Mouse (Mus musculus) naive thymus-derived CD4-positive, alpha-beta T cell, adult 2 months (primary cell): ENCODE results near the gene Nphs1.
"Not testable (repeated sequence)": the region's sequence is repeated elsewhere in the genome, so short reads cannot be mapped to it uniquely, and the experiment has no call there.

Experiments
- DNase-seq: peaks from one replicate; pipeline ENCODE4 v3.0.0-alpha.2; 2011; ENCODE audit warnings: low read depth

The Nphs1 gene

DNA sequence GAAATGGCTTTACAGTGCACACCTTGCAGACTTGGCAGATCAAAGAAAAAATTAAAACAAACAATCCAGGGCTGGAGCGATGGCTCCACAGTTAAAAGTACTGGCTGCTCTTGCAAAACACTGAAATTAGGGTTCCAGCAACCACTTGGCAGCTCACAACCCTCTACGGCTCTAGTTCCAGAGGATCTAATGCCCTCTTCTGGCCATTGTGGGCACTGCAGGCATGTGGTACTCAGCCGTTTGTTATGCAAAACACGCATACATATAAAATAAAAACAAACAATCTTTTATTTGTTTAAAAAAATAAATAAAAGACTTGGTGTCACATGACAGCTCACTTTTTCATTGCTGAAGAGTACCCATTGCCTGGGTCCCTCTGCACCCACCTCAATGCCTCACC, 34.6 kb downstream of the Nphs1 start:
- DNase-seq: peak; percentile 84

DNA sequence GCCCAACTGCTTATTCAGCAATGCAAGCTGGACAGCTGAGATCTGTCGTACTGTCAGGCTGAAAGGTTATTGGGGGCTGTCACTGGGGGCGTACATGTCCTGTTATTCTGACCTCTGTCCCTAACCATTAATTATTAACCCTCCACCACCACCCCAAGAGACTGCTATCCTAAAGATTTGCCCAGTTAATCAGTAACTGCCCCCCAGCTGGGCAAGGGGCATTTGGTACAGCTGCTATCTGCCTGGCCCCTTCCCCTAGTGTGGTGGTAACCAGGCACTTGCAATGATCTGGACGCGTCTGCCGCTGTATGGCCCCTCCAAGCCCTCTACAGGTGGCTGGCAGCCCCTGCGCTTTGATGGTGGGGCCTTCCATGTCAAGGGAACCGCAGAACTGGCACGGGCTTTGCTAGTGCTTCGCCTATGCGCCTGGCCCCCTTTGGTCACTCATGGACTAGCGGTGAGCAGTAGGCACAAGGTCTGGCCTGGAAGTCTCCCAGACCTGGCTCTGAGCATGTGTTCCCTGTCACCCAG, 35.4 kb downstream of the Nphs1 start, which contains the start of gene Prodh2:
Gene Prodh2 (plus strand): TSS at position 222 of the 531 bp plus-strand sequence.
- no peak for DNase-seq

DNA sequence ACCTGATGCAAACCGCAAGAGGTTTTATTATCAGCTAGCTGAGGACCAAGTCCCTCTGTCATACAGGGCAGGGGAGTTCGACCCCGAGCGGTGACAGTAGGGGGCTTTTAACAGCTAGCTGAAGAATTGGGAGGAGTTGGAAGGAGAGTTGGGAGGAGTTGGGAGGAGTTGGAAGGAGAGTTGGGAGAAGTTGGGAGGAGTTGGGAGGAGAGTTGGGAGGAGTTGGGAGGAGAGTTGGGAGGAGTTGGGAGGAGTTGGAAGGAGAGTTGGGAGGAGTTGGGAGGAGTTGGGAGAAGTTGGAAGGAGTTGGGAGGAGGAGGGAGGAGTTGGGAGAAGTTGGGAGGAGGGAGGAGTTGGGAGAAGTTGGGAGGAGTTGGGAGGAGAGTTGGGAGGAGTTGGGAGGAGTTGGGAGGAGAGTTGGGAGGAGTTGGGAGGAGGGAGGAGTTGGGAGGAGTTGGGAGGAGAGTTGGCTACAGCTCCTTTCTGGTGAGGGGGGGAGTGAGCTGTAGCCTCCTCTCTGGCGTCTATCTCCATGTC, 37.5 kb downstream of the Nphs1 start:
- DNase-seq: not testable (repeated sequence)

DNA sequence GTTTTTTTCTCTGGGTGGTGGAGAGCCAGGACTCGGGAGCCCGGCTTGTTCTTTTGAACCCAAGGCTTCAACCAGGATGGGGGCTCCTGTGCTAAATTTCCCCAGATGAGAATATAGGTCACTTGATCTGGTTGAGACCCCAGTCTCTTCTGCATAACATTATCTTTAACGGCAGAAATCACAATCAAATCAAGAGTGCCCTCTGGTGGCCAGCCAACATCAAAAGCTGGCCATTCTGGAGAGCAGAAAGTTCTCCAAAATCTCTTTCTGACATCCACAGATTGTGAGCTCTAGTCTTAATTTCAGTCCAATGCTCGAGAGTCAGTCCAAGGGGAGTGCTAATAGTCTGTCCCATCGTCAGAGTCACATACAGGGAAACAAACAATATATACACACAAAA, 43.0 kb downstream of the Nphs1 start:
- not testable (repeated sequence) for DNase-seq

DNA sequence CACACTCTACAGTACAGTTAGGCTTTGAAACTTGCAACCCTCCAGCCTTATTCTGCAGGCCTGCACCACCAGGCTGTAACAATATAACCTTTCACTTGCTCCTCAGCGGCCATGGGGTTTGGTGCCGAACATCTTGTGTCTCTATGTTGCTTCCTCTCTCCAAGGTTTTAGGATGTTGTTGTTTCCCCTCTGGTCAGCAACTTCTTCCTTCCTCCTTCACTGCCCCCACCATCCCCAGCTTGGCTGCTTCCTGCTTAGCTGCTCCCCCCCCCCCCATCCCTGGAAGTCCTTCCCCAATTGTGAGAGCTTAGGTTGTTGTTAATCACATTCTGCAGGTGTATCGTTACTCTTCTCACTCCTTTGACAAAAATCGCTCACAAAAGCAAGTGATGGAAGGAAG, 49.9 kb downstream of the Nphs1 start:
- no peak for DNase-seq

DNA sequence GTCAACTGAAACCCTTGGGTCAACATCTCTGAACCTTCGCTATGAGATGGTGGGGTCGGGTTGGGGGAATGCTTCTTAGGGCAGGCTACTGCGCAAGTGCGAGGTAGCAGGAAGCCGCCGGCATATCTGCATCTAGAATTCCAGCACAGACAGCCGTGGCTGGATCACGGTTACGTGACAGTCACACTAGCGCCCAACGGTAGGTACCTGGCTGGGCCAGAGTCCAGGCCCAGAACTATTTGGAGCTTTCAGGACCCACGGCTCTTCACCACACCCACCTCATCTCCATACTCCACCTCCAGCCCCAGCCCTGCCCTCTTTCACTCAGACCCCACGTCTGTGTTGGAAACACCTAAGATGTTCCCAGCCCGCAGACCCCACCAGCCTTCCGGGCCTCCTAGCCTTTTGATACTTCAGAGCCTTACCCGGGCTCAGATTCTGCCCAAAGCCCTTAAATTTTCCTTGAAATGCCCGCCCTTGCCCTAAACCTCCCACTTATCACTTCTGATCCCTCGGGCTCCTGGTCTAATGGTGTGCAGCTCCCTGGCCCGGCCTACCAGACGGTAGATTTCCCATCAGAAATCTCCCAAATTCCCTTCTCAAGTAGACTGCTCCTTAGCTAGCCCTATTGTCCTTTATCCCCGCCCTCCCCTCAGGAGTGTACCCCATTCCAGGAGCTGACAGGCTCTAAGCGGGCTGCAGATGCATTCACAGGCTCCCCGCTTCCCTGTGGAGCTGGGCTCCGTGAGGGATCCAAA, 57.1 kb downstream of the Nphs1 start:
- DNase-seq: no peak

DNA sequence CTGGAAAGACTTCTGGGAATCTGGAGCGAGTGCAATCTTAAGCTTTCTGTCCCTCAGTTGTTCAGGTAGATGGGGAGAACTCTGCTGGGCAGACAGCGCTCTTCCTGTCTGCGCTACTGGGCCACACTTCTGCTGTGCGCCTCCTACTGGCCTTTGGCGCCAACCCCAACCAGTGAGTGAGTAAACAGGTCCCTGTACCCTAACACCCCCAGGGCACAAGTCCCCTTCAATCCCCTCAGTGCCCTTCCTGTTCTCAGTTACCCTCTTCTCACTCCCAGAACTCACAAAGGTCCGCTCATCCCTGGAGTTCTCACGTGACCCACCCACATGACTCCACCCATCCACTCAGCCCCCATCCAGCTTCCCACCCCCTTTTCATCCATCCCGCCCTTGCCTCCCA, 60.2 kb downstream of the Nphs1 start:
- no peak for DNase-seq

DNA sequence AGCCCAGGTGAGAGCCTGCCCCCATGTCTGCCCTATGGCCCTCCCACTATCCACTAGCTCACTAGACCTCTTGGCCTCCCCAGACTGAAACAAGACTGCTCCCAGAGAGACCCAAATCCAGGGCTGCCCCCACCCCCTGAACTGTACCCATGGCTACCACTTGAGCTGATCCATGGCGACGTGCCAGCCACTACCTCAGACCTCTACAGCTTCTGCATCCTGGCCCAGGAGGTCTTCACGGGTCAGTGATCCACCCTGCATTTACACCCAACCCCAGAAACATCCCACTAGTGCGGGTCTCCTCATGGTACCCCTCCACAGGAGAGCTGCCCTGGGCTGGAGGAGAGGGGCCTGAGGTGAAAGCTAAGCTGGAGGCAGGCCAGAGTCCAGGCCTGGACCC, 62.3 kb downstream of the Nphs1 start:
- DNase-seq: no peak

DNA sequence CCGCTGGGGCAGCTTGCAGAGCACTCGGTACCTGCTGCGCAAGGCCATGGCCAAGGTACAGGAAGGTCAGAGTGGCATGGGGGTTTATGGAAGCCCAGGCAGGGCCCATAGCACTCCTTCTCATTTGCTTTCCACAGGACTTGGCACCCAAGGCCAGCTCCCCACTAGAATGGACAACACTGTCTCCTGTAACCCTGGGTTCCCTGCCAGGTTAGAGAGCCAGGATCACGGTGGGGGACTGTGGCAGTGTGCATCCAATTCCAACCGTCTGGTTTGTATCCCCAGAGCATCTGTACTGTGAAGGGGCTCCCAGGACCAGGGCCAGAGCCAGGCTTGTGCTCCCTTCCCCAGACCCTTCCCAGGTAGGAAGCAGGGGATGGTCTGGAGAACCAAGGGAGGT, 62.7 kb downstream of the Nphs1 start:
- no peak for DNase-seq

DNA sequence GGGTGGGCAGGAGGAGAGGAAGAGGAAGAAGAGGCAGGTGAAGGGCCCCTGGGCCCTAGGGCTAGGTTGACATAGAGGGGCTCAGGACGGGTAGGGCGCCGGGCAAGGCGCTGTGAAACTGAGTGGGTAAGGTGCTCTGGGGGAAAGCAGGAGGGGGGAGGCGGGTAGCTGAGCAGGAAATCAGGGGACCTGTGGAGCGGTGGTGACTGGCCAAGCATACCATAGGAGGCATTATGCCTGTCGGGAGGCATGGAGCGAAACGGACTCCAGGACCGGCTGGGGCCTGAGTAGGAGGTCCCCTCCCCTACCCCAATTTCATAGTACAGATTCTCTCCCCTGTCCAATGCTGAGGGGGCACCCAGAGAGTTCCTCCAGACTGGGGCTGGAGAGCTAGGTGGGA, 64.8 kb downstream of the Nphs1 start:
- no peak for DNase-seq

DNA sequence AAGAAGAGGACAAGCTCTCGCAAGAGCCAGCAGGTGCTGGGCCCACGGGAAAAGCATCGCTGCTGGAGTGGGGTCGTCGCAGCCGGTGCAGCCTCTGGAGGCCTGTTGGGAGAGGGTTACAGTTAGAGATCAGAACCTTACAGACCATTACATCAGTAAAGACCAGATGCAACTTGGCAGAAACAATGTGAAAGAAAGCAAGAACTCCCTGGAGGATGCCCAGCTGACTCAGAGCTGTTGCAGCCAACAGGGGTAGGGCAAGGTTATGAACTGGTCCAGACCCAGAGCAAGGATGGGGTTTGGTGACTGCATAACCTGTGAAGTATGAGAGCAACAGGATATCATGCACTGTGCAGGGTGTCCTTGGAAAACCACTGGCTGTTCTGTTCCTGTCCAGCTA, 66.4 kb downstream of the Nphs1 start:
- no peak for DNase-seq

DNA sequence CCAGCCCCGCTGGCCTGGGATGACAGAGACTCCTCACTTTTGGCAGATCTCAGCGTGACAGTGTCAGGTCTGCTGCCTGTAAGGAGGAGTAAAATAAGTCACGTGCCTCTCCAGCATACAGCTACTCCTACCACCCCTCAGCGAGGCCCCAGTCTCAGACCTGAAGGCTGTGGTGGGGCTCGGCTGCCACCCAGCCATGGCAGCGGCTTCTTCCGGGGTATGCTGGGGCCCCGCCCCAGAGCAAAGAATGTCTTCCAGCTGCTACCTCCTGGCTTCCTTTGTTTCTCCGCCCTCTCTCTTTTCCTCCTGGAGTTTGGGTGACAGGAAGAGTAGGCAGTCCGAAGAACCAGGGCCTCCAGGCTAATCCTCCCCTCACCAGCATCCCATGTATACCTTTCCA, 67.8 kb downstream of the Nphs1 start:
- no peak for DNase-seq

DNA sequence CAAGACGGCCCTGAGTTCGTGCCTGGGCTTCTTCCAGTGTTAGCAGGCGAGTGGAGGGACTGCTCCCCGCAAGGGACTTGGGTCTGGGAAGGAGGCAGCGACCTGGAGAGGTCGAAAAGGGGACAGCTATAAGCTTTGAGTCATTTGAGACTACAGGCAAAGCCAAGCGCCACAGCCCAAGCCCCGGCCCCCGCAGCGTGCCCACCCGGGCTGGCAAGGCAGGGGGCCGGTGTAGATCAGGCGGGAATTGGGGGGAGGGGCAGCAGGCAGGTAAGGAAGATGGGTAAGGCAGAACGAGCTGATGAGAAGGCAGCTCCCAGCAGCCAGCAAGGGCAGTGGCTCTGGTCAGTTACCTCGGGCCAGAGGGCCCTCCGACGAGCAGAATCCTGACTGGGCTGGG, 68.3 kb downstream of the Nphs1 start:
- no peak for DNase-seq

DNA sequence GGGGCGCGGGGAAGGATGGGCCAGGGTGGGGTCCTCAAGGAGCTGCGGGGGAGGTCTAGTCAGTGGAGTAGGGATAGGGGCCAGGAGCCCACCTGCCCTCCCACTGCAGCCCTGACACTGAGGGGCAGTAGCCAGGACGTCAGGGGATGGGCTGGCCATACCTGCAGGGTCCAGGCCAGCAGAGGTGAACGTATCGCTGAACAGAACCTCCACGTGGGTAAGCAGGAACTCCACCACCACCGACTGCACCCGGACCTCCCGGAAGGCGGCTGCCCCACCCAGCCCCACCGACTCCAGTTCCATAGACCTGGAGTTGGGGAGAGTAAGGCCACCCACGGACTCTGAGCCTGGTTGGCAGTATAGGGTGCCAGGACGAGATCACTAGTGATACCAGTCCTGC, 68.9 kb downstream of the Nphs1 start:
- no peak for DNase-seq

DNA sequence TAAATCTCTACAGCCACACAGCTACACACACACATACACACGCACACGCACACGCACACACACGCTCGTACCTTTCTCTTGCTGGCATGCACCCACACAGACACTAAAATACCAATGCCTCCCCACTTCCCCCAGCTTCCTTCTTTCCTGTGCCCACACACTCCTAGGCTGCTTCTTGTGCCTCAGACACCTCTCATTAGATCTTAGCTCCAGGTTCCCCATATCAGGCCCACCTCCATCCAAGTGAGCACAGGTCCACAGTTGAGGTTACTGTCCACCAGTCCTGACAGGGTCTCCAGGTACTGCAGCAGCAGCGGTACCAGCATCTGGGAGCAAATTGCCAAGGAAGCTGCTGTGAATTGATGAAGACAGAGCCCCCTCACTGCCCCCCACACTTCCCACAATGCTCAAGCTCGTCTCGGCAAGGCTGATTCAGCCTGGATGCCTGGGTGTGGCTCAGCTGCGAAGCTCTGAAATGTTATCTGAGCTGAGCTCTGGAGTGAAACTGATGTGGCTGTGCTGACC, 73.2 kb downstream of the Nphs1 start:
- no peak for DNase-seq

DNA sequence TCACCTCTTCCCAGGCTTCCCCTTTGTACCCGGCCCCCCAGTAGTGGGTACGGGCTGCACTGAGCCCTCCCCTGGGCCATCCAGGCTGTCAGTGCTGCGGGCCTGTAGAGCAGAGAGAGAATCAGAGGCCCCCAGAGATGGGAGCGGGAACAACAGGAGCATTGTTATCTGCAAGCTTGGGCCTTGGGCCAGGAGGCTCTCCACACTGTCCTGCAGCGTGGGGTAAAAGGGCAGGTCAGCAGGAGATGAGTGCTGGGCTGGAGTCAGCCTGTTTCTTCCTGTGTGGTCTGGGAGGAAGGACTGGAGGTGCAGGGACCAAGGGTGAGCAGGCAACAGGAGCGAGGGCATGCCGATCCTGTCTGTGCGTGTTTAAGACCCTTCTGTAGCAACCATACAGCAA, 74.8 kb downstream of the Nphs1 start:
- no peak for DNase-seq

DNA sequence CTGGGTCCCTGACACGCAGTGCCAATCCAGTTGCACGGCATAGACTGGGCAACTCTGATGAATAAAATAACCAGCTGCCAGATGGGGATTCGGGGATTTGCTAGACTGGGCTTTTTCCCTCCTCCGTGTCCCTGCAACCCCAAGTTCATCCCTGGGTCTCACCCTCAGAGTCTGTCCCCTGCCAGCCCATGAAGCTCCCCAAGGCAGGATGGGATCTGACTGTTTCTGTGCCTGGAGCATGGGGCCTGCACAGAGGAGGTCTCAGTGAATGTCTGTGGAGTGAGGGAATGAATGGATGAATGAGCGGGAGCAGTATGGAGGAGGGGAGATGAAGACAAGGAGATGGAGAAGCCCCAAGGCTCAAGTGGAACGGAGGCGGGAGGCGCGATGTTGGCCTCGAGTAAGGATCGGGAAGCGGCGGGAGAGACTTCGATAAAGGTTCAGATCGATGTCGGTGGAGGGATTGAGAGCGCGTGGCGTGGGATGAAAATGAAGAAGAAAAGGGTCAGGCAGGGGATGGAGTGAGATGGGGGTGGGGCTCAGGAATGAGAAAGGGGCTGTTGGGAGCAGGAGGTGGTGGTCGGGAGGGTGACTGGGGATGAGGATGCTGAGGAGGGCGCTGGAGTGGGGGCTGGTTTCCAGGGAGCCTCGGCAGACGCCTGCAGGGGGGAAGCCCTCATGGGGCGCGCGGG, 76.0 kb downstream of the Nphs1 start:
- DNase-seq: no peak

DNA sequence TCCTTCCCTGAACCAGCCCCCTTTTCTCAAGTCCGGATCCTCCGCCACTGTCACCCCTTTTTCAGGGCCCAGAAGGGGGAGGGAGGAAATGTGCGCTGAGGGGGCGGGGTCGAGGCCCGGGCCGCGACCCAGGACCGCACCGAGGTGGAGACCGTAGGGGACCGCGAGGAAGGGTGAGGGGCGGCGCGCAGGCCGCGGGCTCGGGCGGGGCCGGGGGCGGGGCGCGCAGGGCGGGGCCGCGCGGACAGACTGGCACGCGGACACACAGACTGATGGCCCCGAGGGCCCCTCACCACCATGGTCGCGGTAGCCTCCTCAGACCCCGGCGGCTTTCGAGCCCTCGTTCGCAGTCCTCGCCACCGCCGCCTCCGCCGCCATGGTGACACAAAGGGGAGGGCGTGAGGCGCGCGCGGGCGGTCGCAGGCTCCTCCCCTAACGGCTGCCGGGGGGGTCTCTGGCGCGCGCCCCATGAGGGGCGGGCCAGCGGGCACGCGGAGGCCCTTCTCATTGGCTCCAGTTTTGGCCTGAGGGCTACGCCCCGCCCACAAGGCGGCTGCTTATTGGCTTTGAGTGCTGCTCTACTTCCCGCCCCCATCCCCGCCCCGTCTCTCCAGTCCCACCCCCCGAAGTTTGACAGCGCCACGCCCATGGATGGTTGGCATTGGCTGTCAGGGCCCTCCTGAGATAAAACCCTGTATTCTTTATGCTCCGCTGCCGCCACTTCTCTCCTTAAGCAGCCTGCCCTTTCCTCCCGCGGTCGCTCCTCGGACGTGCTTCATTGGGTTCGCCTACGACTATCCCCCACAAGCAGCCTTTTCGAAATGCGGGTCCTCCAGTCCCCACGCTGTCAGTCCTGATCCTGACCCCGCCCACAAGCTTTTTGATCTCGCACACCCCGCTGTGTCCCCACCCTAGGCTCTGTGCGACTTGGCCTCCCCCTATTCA, 76.8 kb downstream of the Nphs1 start, which contains the start of gene Arhgap33:
Gene Arhgap33 (minus strand): TSS at position 428 of the 945 bp plus-strand sequence.
- peak; percentile 97 for DNase-seq
